Mouse (Mus musculus): ENCODE data around the gene Ier5l. TPM values are rescaled to one million over a fixed set of nuclear protein-coding genes. Genes with fewer than 3 reads are reported as not detected.

Gene Ier5l
- total RNA-seq, 2 experiments from 2014 or later: 16.0 to 18.4 TPM

DNA sequence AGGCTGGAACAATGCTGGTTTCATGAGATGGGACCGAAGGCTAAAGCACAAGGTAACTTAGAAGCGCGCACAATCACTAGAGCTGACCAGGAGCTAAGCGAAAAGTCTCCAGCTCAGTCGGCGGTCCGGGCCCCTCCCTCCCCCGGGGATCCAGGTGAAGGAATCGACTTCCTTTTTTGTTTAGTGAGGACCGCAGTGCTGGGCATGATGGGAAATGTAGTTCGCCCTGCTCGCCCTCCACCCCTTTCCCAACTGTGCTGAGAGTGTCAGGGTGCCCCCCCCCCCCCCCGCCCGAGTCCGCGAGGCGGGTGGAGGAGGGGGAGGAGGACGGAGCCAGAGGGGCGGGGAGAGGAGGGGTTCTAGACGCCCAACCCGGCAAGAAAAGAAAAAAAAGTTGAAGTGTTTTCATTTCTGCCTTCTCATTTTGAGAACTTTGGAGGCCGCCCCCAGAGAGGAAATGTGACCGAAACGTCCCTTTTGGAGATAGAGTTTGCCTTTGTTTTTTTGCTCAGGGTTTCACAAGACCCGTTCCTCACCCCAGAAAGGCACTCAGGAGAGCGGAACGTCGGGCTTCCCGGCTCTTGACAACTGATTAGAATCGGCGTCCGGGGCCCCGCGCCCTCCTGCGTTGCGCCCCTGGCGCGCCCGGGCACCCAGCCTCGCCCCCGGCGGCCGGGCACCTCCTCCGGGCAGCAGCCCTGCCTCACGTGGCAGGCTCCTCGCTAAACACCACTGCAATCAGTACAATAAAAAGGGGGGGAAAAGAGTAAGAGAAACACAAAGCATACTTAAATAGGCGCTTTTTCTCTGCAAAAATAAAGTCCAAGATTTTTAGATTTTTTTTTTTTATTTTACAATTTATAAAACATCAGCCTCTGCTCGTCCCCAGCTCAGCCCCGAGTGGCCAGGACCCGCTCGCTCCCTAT is 2.0 kb downstream of the Ier5l start:
- DNase-seq (ENCODE audit: low spot score in 2 of 2): peak; percentile 77 to 89
- intact Hi-C loops (cut with DNase I): loop anchor here (2.0 to 5.0 kb wide), 6 partner anchors 31 to 247 kb away; no protein-coding TSS in a partner anchor

DNA sequence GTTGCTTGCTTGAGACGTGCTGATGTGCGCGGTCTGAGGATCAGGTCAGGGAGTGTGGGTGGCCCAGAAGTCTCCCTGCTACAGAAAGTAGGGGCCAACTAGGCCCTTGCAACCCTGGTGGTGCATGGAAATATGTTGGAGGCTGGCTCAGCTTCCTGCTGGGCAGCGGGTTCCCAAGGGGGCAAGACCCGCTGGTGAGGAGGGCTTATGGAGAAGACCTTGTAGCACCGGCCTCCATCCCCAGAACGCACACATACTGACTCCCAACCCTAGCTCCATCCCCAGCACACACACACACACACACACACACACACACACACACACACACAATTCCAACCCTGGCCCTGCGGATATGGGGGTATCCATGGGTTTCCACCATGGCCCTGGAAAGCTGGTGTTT is 3.0 kb downstream of the Ier5l start:
- intact Hi-C loops (cut with DNase I): loop anchor here (2.0 to 5.0 kb wide), 4 partner anchors 30 to 221 kb away; no protein-coding TSS in a partner anchor
- no peak for DNase-seq (ENCODE audit: low spot score in 2 of 2)

DNA sequence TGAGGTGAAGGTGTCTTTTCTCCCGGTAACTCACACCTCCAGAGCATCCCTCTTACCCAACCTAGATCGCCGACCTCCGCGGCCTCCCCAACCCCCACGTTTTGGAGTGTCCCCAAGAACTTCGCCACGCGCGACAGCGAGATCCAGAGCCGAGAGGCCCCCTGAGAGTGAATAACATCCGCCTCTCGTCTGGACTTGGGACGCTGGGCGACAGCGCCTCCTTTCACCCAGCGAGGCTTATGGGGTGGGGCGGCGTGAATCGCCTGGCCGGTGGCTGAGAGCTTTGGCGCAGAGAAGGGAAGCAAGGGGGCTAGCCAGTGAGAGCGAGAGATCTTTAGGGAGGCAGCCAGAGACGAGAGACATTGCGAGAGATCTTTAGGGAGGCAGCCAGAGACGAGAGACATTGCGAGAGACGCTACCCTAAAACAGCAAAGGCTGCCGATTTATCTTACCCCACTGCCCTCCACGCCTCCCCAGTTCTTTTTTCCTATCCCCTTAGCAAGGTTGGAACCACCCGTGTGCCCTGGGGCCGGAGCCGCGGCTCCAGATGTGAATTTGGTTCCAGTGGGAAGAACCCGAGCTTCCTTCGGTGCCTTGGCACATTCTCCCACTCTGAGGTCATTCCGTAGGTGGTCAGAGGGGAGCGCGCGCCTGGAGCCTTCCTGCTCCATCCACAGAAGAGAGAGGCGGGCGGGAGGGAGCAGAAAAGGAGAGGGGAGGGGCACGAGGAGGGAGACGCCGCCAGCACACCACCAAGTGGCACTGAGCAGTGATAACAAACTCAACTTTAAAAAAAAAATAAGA is 3.7 kb downstream of the Ier5l start:
- intact Hi-C loops (cut with DNase I): loop anchor here (1.0 to 5.0 kb wide), 5 partner anchors 30 to 324 kb away; no protein-coding TSS in a partner anchor
- peak; percentile 48 to 77 for DNase-seq (ENCODE audit: low spot score in 2 of 2)

DNA sequence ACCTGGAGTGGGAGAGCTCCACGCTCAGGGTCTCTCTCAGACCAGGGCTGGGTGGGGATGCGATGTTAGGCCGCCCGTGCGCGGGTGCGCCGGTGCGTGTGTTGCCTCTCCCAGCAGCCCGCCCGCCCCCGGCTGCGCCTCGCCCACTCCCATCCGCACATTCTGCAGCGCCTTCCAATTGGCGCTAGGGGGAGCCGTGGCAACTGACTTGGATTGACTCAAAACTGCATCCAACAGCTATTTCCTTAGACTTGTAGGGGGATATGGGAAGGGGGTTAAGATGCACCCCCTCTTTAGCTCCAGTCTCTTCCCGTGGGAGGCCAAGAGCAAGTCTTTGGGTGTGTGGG is 4.2 kb downstream of the Ier5l start:
- intact Hi-C loops (cut with DNase I): loop anchor here (1.0 to 5.0 kb wide), 5 partner anchors 29 to 325 kb away; no protein-coding TSS in a partner anchor

DNA sequence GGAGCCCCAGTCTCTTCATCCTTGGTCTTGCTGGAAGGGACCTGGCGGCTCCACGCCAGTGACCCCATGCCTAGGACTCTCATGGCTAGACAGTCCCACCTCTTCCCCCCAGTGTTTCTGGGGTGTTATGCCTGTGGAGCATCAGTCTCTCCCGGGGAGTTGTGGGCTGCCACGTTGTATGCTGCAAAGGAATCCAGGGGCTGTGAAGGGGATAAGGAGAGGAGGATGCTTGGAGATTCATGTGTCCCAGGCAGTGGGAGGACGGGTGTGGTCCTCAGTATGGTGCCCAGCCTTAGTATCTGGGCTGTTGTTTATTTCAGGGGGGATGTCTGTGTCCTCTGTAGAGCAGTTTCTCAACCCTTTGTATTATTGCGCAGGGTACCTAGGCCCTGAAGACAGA is 5.0 kb downstream of the Ier5l start:
- no peak for DNase-seq (ENCODE audit: low spot score in 2 of 2)
- intact Hi-C loops (cut with DNase I): no loop called here

More for the DNA sequence above, 4.2 kb downstream of the Ier5l start:
- DNase-seq (ENCODE audit: low spot score in 2 of 2): peak; percentile 85 to 91

DNA sequence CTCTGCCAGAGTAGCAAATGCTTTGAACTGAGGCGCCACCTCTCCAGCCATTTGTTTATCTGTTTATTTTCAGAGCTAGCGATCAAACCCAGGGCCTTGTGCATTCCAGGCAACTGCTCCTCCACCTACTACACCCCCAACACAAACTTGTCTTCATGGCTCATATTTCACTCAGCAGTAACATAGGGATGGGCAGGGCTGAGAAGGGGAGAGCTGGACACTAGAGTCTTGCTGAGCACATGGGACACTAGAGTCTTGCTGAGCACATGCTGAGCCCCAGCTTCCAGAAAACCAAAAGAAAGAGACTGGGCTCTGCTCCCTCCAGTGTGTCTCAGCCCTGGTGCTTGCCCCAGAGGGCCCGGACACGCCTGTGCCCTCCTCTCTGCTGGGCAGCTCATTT is 7.2 kb downstream of the Ier5l start:
- intact Hi-C loops (cut with DNase I): no loop called here

DNA sequence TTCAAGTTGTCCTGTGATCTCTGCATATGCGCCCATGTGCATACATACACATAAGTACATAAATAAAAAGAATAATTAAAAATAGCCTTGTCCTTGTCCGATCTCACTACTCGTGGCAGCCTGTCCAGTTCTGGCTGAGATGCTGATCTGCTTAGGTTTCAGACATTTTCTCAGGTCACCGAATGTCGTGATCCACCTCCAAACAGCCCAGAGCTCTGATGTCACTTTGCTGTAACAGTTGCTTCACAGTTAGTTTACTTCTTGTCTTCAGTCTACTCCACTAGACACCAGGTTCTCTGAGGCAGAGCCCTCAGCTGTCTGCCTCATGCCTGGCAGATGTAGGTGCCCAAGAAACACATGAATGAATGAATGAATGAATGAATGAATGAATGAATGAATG is 9.6 kb downstream of the Ier5l start:
- intact Hi-C loops (cut with DNase I): no loop called here
- DNase-seq (ENCODE audit: low spot score in 2 of 2): no peak

More for the DNA sequence above, 7.2 kb downstream of the Ier5l start:
- DNase-seq (ENCODE audit: low spot score in 2 of 2): no peak

DNA sequence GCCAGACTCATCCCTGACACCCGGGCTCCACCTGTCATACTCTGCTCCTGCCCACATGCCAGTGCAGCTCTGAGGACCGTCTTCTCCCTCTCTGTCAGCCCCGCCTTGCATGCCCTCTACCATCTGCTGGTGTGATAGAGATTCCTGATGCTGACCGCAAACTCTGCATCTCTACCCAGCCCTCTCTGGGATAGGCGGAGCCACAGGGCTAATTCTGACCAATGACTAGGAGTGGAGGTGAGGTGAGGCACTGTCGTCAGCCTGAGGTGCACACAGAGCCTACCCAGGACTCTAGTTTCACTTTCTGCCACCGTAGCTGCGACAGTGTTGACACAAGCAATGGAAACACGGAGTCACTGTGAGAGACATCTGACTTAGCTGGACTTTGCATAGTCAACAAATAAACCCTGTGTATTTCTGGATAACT is 10.1 kb downstream of the Ier5l start:
- DNase-seq (ENCODE audit: low spot score in 2 of 2): peak in 1 of 2 experiments; percentile 84
- intact Hi-C loops (cut with DNase I): no loop called here

DNA sequence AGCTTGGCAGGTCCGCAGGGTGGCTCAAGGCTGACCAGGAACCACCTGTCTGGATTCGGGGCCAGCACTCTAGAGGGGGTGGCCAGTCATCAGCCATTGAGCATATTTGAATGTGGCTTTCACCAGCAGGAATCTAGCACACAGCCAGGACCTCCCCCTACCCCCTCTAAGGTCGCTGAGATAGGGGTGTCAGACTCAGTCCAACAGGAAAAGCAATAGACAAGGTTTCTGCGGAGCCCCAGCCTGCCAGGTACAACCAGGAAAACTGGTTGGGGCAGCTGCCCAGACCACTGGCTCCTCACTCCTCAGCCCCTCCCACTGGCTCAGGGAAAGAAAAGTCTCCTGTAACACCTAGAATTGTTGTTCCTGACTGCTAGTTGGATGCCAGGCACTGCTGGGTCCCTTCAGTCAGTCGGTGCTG is 10.7 kb downstream of the Ier5l start:
- no peak for DNase-seq (ENCODE audit: low spot score in 2 of 2)
- intact Hi-C loops (cut with DNase I): no loop called here

DNA sequence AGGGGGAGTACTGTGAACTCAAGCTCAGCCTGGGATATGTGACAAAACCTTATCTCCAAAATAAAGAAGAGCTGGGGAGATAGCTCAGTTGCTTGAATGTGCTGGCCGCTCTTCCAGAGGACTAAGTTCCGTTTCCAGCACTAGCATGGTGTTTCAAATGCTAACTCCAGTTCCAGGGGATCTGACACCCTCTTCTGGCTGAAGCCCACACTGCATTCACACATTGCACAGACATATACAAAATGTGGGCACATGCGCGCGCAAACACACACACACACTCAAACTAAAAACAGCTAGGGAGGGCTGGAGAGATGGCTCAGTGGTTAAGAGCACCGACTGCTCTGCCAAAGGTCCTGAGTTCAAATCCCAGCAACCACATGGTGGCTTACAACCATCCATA is 14.8 kb downstream of the Ier5l start:
- DNase-seq (ENCODE audit: low spot score in 2 of 2): no peak
- intact Hi-C loops (cut with DNase I): no loop called here

DNA sequence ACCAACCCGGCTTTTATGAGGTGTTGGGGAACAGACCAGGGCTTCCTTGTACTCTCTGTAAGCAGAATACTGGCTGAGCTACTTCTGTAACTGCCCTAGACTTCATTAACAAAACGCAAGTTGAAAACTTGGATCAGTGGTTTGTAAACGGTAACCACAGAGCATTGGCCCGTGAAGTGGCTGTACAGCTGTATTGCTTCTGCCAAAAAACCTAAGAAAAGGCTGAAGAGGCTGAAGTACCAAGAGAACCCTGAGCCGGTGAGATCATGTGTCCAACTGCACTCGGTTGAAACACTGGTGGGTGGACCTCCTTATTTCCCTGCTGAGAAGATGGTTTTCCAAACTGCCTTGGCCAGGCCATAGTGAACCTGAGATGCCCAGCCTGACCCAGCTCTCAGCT is 15.7 kb downstream of the Ier5l start:
- intact Hi-C loops (cut with DNase I): no loop called here
- DNase-seq (ENCODE audit: low spot score in 2 of 2): no peak

DNA sequence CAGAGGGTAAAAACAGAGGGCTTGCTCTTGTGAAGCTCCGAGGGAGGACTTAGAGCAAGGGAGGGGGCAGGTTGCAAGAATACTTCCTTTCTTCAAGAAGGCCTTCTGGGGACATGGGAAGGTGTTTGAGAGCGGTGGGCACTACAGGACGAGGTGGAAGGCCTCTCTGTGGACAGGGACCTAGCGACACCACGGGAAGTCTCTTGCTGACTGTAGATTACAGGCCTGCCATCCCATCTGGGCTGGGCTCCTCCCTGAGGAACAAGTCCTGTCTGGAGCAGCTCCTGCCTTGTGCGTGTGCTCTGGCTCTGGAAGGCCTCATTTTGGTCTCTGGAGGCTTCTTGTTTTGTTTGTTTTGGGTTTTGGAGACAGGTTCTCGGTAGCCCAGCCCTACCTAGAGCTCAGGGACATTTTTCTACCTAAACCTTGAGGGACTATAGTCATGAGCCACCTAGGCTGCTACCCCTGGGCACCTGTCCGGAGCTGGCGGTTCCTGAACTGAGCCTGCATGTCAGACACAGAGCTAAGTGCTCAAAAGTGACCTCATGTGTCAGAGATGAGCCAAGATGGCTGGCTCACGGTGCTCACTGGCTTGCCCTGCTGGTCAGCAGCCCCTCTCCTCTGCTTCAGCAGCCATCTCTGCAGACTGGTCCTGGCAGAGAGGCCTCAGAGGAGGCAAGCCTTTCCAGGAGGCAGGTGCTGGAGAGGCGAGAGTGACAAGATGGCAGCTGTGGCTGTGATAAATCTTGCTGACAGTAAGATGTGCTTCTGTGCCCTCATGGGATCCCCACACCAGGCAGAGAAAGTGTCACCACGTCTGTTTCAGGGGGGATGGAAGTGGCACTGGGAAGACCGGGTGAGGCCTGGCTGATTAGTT is 17.7 kb downstream of the Ier5l start:
- intact Hi-C loops (cut with DNase I): no loop called here
- no peak for DNase-seq (ENCODE audit: low spot score in 2 of 2)

DNA sequence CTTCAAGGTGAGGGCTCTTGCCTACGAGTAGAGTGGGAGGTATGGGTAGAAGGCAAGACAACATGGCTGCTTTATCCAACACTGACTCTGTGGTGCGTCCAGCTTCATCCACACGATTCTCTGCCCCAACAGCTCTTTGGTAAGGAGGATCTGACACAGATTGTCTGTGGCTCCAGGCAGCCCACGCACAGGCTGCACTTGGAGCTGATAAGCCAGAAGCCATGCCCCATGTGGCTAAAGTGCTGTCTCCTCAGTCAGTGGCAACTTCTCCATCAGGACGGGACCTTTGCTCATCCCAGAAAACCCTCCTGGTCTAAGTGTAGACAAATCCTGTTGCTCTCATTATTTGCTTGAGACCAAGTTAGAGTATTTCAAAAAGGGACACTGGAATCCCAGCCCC is 19.4 kb downstream of the Ier5l start:
- DNase-seq (ENCODE audit: low spot score in 2 of 2): no peak
- intact Hi-C loops (cut with DNase I): no loop called here

DNA sequence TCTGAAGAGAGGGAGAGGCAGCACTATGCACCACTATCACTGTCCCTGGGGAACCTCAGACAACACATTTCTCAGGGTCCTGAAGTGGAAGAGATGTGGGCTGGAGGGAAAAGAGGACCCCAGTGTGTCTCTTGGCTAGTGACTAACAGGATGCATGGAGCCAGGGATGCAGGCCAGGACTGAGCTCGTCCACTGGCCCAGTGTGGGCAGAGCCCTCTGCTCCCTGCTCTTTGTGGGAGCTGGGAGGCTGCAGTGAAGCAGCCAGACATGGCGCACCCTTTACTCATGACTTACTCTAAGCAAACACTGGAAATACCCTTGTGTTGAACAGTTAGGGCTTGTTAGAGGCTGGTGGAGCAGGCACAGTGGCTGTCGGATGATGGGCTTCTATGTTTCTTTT is 20.4 kb downstream of the Ier5l start:
- intact Hi-C loops (cut with DNase I): no loop called here
- DNase-seq (ENCODE audit: low spot score in 2 of 2): no peak

DNA sequence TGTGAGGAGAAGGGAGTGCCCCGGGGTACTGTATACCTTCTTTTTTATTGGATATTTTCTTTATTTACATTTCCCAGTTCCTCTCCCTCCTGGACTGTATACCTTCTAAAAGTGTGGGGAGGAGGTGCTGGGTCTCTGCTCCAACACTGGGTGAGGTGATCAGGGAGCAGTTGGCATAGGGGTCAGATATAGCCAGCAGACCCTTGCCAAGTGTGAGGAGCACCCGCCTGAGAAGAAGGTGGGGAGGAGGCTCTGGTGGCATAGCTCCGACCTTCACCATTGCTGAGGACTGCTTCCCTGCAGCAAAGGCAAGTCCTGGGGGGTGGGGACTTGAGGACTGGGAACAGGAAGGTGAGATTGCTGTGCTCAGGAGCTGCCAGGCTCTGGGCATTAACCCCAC is 22.5 kb downstream of the Ier5l start:
- DNase-seq (ENCODE audit: low spot score in 2 of 2): no peak
- intact Hi-C loops (cut with DNase I): no loop called here

DNA sequence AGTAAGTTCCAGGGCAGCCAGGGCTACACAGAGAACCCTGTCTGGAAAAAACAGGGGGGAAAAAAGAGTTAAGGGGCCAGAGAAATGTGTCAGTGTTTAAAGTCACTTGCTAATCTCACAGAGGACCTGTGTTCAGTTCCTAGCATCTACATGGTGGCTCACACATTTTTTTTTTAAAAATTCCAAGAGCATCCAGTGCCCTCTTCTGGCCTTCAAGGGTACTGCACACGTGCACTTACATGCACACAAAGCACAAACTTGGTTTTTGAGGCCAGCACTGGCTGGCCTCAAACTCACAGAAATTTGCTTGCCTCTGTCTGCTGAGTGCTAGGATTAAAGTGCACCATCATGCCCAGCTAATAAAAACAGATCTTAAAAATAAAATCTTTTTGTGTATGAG is 23.5 kb downstream of the Ier5l start:
- no peak for DNase-seq (ENCODE audit: low spot score in 2 of 2)
- intact Hi-C loops (cut with DNase I): no loop called here

DNA sequence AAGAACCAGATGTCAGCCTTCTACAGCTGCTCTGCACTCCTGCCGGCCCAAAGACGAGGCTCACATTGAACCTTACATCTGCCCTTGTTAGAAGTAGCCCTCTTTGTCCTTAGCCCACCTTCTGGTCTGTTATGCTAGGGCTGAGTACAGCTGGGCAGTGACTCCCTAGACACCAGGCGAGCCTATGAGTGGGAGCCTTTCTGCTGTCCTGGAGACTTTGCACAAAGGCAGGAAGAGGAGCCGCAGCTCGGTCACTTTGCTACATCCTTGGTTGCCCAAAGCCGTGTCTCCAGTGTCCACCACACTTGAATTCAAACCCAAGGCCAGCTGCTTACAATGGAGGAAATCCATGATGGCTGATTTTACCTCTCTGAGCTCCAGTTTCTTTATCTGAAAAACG is 25.6 kb downstream of the Ier5l start:
- intact Hi-C loops (cut with DNase I): no loop called here
- no peak for DNase-seq (ENCODE audit: low spot score in 2 of 2)

DNA sequence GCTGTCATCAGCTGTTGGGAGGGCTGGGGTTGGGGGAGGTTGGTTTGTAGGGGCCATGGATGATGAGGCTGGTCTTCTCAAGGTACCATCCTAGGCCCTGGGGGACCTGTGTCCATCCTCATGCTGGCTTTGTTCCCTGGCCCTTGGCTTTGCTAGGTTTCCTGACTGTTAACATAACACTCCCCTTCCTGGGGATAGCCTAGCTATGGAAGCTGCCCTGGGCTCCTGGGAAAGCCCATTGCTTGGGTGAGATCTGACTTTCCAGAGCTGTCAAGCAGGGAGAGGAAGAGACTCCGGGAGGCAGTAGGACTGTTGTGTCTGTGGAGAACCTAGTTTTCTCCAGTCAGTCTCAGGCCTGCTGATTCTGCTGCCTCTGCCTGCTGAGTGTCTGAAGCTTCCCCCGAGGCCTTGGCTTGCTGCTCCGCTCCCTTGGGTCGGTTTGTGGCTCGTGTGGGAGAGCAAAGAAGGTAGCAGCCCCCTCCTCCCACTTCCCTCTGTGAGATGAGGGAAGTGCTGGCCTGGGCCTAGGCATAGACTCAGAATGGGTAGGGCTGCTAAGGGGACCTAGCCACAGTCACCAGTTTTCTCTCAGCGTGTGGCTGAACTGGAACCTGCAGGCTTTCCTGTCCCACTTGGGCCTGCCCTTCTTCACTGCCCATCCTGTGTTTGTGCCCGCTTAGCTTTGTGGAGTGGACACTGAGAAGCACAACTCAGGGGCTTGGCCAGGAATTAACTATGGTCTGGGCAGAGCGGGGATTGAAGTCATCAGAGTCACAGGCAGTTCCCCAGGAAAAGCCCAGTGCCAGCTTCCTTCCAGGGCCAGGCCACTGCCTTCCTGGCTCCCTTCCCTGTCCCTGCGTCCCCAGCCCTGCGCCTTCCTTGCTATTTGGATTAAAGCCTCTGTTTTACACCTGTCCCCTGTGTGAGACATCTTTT is 26.9 kb downstream of the Ier5l start:
- no peak for DNase-seq (ENCODE audit: low spot score in 2 of 2)
- intact Hi-C loops (cut with DNase I): no loop called here

DNA sequence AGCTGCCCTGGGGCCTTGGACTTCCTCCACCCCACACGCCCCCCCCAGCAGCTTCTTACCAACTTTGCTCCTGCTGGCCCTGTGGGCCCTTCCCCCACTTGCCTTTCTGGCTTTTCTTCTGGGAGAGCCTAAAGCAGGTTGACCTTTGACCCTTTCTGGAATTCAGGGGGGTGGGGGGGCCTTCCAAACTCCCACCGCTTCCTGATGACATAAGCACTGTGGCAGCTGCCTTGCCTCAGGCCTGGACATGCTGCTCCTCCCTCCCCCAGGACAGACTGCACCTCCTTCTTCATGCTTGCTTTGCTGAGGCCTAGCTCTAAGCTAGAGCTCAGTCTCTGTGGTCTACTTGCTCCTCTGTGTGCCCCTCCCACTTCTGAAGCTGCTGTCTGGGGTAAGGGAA is 28.7 kb downstream of the Ier5l start:
- DNase-seq (ENCODE audit: low spot score in 2 of 2): no peak
- intact Hi-C loops (cut with DNase I): no loop called here
